Comparison of ENCODE assay signal across 30 mouse cellular contexts in genomic region chr14:72938382-72939066, GRCm38 (mm10).
DNase-seq lines count a peak whose midpoint lies in the region; ATAC-seq and TF ChIP-seq lines count a peak whose summit lies in the region.
"Had no signal": no experiment of that assay in that cellular context is flagged by ENCODE, and none has a peak within 500 bp of the region (broad histone marks: within the 10 kb centered on the region; RNA-seq: fewer than 3 reads in every experiment).

No protein-coding gene starts in this region.

- no peaks in the 10 kb centered on the region for H3K36me3 ChIP-seq in CH12.LX (replicated peaks in 1 of 2; ENCODE audit: control insufficient read depth in 1 of 2, insufficient read depth in 1 of 2, low read length in 1 of 2)
- H3K36me3 ChIP-seq in splenic B cell, adult 2 months (ENCODE audit: control insufficient read depth, insufficient read depth, low read length, poor library complexity, severe bottlenecking), result no peaks in the 10 kb centered on the region
- no peaks in the 10 kb centered on the region for H3K36me3 ChIP-seq in forebrain, embryonic 12.5 days (replicated peaks)
- H3K36me3 ChIP-seq: forebrain, embryonic 15.5 days; heart, embryonic 12.5 days; kidney, embryonic 15.5 days; limb, embryonic 13.5 days; liver, embryonic 12.5 days; neural tube, embryonic 13.5 days had no signal

- TF ChIP-seq CTCF in CH12.LX (conservative IDR thresholded peaks at IDR 0.05 in 1 of 2, IDR thresholded peaks at IDR 0.05 in 1 of 2; ENCODE audit: low read depth in 2 of 2, low read length in 2 of 2), result peak in 1 of 2 experiments; percentile 14; a peak in 1 of 4 replicates

- in situ Hi-C loops in CH12.LX (cut with MboI; ENCODE audit: low pct_ligation_motif_present, low pct_unique_long_range_greater_than_20kb, low sequenced_read_pairs), result no loop called here

- H3K79me2 ChIP-seq in CH12.LX (replicated peaks; ENCODE audit: control insufficient read depth, extremely low read depth, insufficient read depth, poor library complexity, severe bottlenecking), result no peaks in the 10 kb centered on the region

- peaks cover 15 to 60% of the 10 kb centered on the region in 2 experiments for H3K4me1 ChIP-seq in CH12.LX (ENCODE audit: control insufficient read depth in 1 of 2, insufficient read depth in 2 of 2)
- H3K4me1 ChIP-seq in forebrain, embryonic 12.5 days, result no peaks in the 10 kb centered on the region
- H3K4me1 ChIP-seq: forebrain, embryonic 15.5 days; heart, embryonic 12.5 days; kidney, embryonic 15.5 days; limb, embryonic 13.5 days; liver, embryonic 12.5 days; neural tube, embryonic 13.5 days had no signal

- TF ChIP-seq RAD21 in CH12.LX (IDR thresholded peaks at IDR 0.05; ENCODE audit: low read depth, low read length), result peak; percentile 11

- H3K9ac ChIP-seq in CH12.LX (ENCODE audit: insufficient read depth, low read depth), result no peak overlapping the region
- H3K9ac ChIP-seq in forebrain, embryonic 12.5 days, result no peak overlapping the region
- H3K9ac ChIP-seq: forebrain, embryonic 15.5 days; heart, embryonic 12.5 days; hindbrain, embryonic 14.5 days; kidney, embryonic 15.5 days; limb, embryonic 13.5 days; liver, embryonic 12.5 days; liver, postnatal 0 days; neural tube, embryonic 13.5 days had no signal

- ATAC-seq in megakaryocyte, adult 5-6 weeks (ENCODE audit: poor library complexity, severe bottlenecking), result peak; percentile 77
- ATAC-seq in forebrain, embryonic 12.5 days (ENCODE audit: low FRiP score), result no peak
- ATAC-seq: CD4-positive, CD25-positive, alpha-beta regulatory T cell, adult 4 months; forebrain, embryonic 15.5 days; intestine, postnatal 0 days; liver, embryonic 12.5 days; liver, postnatal 0 days; midbrain, embryonic 16.5 days had no signal

- no peak overlapping the region for H3K27ac ChIP-seq in CH12.LX (ENCODE audit: insufficient read depth, low read depth)
- no peak overlapping the region for H3K27ac ChIP-seq in forebrain, embryonic 12.5 days
- H3K27ac ChIP-seq: forebrain, embryonic 15.5 days; heart, adult 2 months; hindbrain, embryonic 14.5 days; kidney, embryonic 15.5 days; layer of hippocampus, adult 2 months; limb, embryonic 13.5 days; liver, embryonic 12.5 days; macrophage; neural tube, embryonic 13.5 days; stomach, postnatal 0 days had no signal

- TF ChIP-seq EP300 in CH12.LX (IDR thresholded peaks at IDR 0.05; ENCODE audit: low read length), result peak; percentile 86

- TF ChIP-seq POLR2A in CH12.LX (IDR thresholded peaks at IDR 0.05; ENCODE audit: low read depth, low read length), result no peak

- intact Hi-C loops in heart, postnatal 36 days (cut with DNase I), result no loop called here

- H3K4me2 ChIP-seq in CH12.LX (ENCODE audit: insufficient read depth, low read depth, poor library complexity, severe bottlenecking), result no peak overlapping the region
- no peak overlapping the region for H3K4me2 ChIP-seq in forebrain, embryonic 12.5 days
- H3K4me2 ChIP-seq: forebrain, embryonic 15.5 days; heart, embryonic 12.5 days; hindbrain, embryonic 14.5 days; kidney, embryonic 15.5 days; limb, embryonic 13.5 days; liver, embryonic 12.5 days; midbrain, embryonic 11.5 days; neural tube, embryonic 13.5 days had no signal

- dilution Hi-C loops in CH12.LX (cut with MboI; ENCODE audit: extremely low pct_ligation_motif_present, extremely low pct_unique_long_range_greater_than_20kb, low sequenced_read_pairs), result no loop called here

- no peaks in the 10 kb centered on the region for H3K9me3 ChIP-seq in CH12.LX (replicated peaks; ENCODE audit: low read length)
- H3K9me3 ChIP-seq in forebrain, embryonic 12.5 days, result no peaks in the 10 kb centered on the region
- H3K9me3 ChIP-seq: forebrain, embryonic 15.5 days; heart, embryonic 12.5 days; kidney, embryonic 15.5 days; limb, embryonic 13.5 days; liver, embryonic 12.5 days; neural tube, embryonic 13.5 days had no signal

- DNase-seq in CH12.LX (ENCODE audit: extremely low read depth), result peak; percentile 52
- DNase-seq in splenic B cell, adult 2 months (ENCODE audit: low read depth, low spot score), result peak; percentile 22
- DNase-seq in thymus, postnatal 25 days, result peak; percentile 28
- DNase-seq in heart, postnatal 36 days, result no peak
- DNase-seq in lung, postnatal 4 days, result no peak
- no peak for DNase-seq in kidney, postnatal 36 days
- DNase-seq: adrenal gland, postnatal 36 days; cerebellum, adult 2 months; cerebellum, postnatal 25 days; gastrocnemius, postnatal 25 days; heart, adult 2 months; kidney, postnatal 25 days; liver, postnatal 0 days had no signal

- H3K27me3 ChIP-seq in CH12.LX (replicated peaks), result peaks cover 1% of the 10 kb centered on the region
- no peaks in the 10 kb centered on the region for H3K27me3 ChIP-seq in splenic B cell, adult 2 months (ENCODE audit: control insufficient read depth, insufficient read depth, low read length, poor library complexity, severe bottlenecking)
- H3K27me3 ChIP-seq in forebrain, embryonic 12.5 days, result no peaks in the 10 kb centered on the region
- H3K27me3 ChIP-seq: forebrain, embryonic 15.5 days; heart, embryonic 12.5 days; kidney, embryonic 15.5 days; limb, embryonic 13.5 days; liver, embryonic 12.5 days; neural tube, embryonic 13.5 days had no signal

- H3K4me3 ChIP-seq in CH12.LX (replicated peaks in 1 of 3; ENCODE audit: low read depth in 2 of 3, low read length in 2 of 3, poor library complexity in 1 of 3), result peak overlapping the region in 1 of 3 experiments; percentile 31
- H3K4me3 ChIP-seq in forebrain, embryonic 12.5 days (replicated peaks), result no peak overlapping the region
- H3K4me3 ChIP-seq: forebrain, embryonic 15.5 days; heart, adult 2 months; heart, embryonic 12.5 days; kidney, embryonic 15.5 days; layer of hippocampus, adult 2 months; limb, embryonic 13.5 days; liver, embryonic 12.5 days; myocyte; neural tube, embryonic 13.5 days had no signal

TF ChIP-seq in CH12.LX, 34 proteins besides CTCF, POLR2A, EP300 and RAD21:
- TF ChIP-seq MAFK (IDR thresholded peaks at IDR 0.05; ENCODE audit: insufficient replicate concordance, low read length) (0 out of 2 replicates have a peak, but pooled peaks have one; percentile 48), SMC3 (IDR thresholded peaks at IDR 0.05; ENCODE audit: low read depth, low read length) (peak; percentile 22), JUN (IDR thresholded peaks at IDR 0.05; ENCODE audit: insufficient read depth, low read depth, low read length) (peak; percentile 33; the same call in 1 of the 2 replicates), ZMIZ1 (IDR thresholded peaks at IDR 0.05; ENCODE audit: low read depth, low read length) (no peak), GABPA (IDR thresholded peaks at IDR 0.05; ENCODE audit: insufficient replicate concordance, low read depth, low read length) (no peak), MYC (IDR thresholded peaks at IDR 0.05; ENCODE audit: low read depth, low read length) (peak; percentile 57; the same call in 1 of the 2 replicates), ELF1 (IDR thresholded peaks at IDR 0.05; ENCODE audit: low read depth, low read length) (no peak), HCFC1 (IDR thresholded peaks at IDR 0.05; ENCODE audit: low read depth, low read length) (no peak; the same call in 1 of the 2 replicates), BHLHE40 (IDR thresholded peaks at IDR 0.05; ENCODE audit: low read depth, low read length) (peak; percentile 80), NELFE (IDR thresholded peaks at IDR 0.05; ENCODE audit: low read depth, low read length) (0 out of 2 replicates have a peak, but pooled peaks have one; percentile 18), NRF1 (IDR thresholded peaks at IDR 0.05; ENCODE audit: low read depth, low read length) (peak; percentile 47), USF2 (conservative IDR thresholded peaks at IDR 0.05; ENCODE audit: low read depth, low read length) (no peak), POLR2AphosphoS2 (IDR thresholded peaks at IDR 0.05; ENCODE audit: low read depth, low read length) (no peak), TCF12 (IDR thresholded peaks at IDR 0.05; ENCODE audit: low read depth, low read length) (peak; percentile 92), RCOR1 (conservative IDR thresholded peaks at IDR 0.05; ENCODE audit: low read depth, low read length) (0 out of 2 replicates have a peak, but pooled peaks have one; percentile 35), ZNF384 (IDR thresholded peaks at IDR 0.05; ENCODE audit: low read depth, low read length) (no peak), PAX5 (IDR thresholded peaks at IDR 0.05; ENCODE audit: low read length) (no peak), MXI1 (IDR thresholded peaks at IDR 0.05; ENCODE audit: low read depth, low read length) (no peak), JUND (conservative IDR thresholded peaks at IDR 0.05; ENCODE audit: low read depth, low read length) (peak; percentile 36; the same call in 1 of the 2 replicates), TBP (conservative IDR thresholded peaks at IDR 0.05; ENCODE audit: low read depth, low read length) (no peak), MAX (IDR thresholded peaks at IDR 0.05; ENCODE audit: low read length) (peak; percentile 81), ETS1 (conservative IDR thresholded peaks at IDR 0.05; ENCODE audit: low read depth, low read length) (peak; percentile 70), SIN3A (IDR thresholded peaks at IDR 0.05; ENCODE audit: low read length) (no peak), CHD1 (IDR thresholded peaks at IDR 0.05; ENCODE audit: low read depth, low read length) (no peak), IRF4 (IDR thresholded peaks at IDR 0.05; ENCODE audit: low read depth, low read length) (peak; percentile 52; the same call in 1 of the 2 replicates), UBTF (IDR thresholded peaks at IDR 0.05; ENCODE audit: low read depth, low read length) (no peak), MAZ (IDR thresholded peaks at IDR 0.05; ENCODE audit: low read depth, low read length) (no peak), ZC3H11A (IDR thresholded peaks at IDR 0.05; ENCODE audit: low read depth, low read length) (no peak), MEF2A (IDR thresholded peaks at IDR 0.05; ENCODE audit: borderline replicate concordance, low read depth, low read length) (peak; percentile 41; the same call in 1 of the 2 replicates), USF1 (IDR thresholded peaks at IDR 0.05; ENCODE audit: low read depth, low read length) (no peak), CHD2 (IDR thresholded peaks at IDR 0.05; ENCODE audit: low read length) (peak; percentile 46), KAT2A (IDR thresholded peaks at IDR 0.05; ENCODE audit: insufficient replicate concordance, low read length) (no peak), E2F4 (IDR thresholded peaks at IDR 0.05; ENCODE audit: insufficient replicate concordance, low read depth, low read length) (no peak), ZKSCAN1 (IDR thresholded peaks at IDR 0.05; ENCODE audit: borderline replicate concordance, low read depth, low read length) (no peak)

Comparison
In these comparisons a context has a peak if more than half of its experiments do, and no peak if none do; other contexts are left out.
1. DNase-seq: peak in CH12.LX (single experiment), splenic B cell, adult 2 months (single experiment) and thymus, postnatal 25 days (single experiment); none in heart, postnatal 36 days (0 of 2), lung, postnatal 4 days (0 of 2) and kidney, postnatal 36 days (0 of 2).